Mouse (Mus musculus) MEL (cell line): ENCODE results near the gene Ugt1a10. TPM values are rescaled to one million over a fixed set of nuclear protein-coding genes. Genes with fewer than 3 reads are reported as not detected.
"Not testable (repeated sequence)": the region's sequence is repeated elsewhere in the genome, so short reads cannot be mapped to it uniquely, and the experiment has no call there.

Experiments
- DNase-seq: peaks from one replicate; pipeline ENCODE4 v3.0.0; 2011; ENCODE audit warnings: low read depth, low spot score
- H3K27ac ChIP-seq: 2 replicates; pipeline ENCODE4 v1.5.1; 2012; ENCODE audit warnings: low read depth, mild to moderate bottlenecking, control low read depth, low read length, moderate library complexity; ENCODE audit not compliant: control insufficient read depth
- H3K27me3 ChIP-seq, 2 experiments: fragments of 150-350 bp in 1 of 2; sonication (generic) in 1 of 2; 2 replicates each; pipeline ENCODE4 v1.6.1; 2012; ENCODE audit warnings: low read length in 2 of 2, mild to moderate bottlenecking in 2 of 2, improper control_type of control experiment in 1 of 2, moderate library complexity in 1 of 2; ENCODE audit not compliant: insufficient read depth in 2 of 2, control insufficient read depth in 1 of 2
- H3K36me3 ChIP-seq, 2 experiments: 2 replicates each; pipeline ENCODE4 v1.6.1; 2012 to 2014; ENCODE audit warnings: low read length in 2 of 2, improper control_type of control experiment in 1 of 2, inconsistent platforms in 1 of 2, mild to moderate bottlenecking in 1 of 2; ENCODE audit not compliant: insufficient read depth in 2 of 2, control insufficient read depth in 1 of 2
- H3K4me1 ChIP-seq, 2 experiments: fragments of 150-350 bp in 1 of 2; sonication (generic) in 1 of 2; 2 replicates each; pipeline ENCODE4 v1.6.1; 2012; ENCODE audit warnings: low read length in 2 of 2, improper control_type of control experiment in 1 of 2, mild to moderate bottlenecking in 1 of 2; ENCODE audit not compliant: insufficient read depth in 2 of 2, control insufficient read depth in 1 of 2
- H3K4me3 ChIP-seq, 2 experiments: fragments of 150-350 bp in 1 of 2; sonication (generic) in 1 of 2; 2 replicates each; pipeline ENCODE4 v1.5.1; 2012; ENCODE audit warnings: low read depth in 2 of 2, low read length in 2 of 2, mild to moderate bottlenecking in 2 of 2, moderate library complexity in 2 of 2, control low read depth in 1 of 2, improper control_type of control experiment in 1 of 2; ENCODE audit not compliant: control insufficient read depth in 1 of 2, insufficient read depth in 1 of 2
- H3K79me2 ChIP-seq: 2 replicates; pipeline ENCODE4 v1.6.1; 2012; ENCODE audit warnings: mild to moderate bottlenecking, low read length, moderate library complexity; ENCODE audit not compliant: control insufficient read depth, poor library complexity, insufficient read depth
- H3K9ac ChIP-seq: 2 replicates; pipeline ENCODE4 v1.6.1; 2012; ENCODE audit warnings: low read depth, mild to moderate bottlenecking, control low read depth, low read length, moderate library complexity; ENCODE audit not compliant: control insufficient read depth, poor library complexity, severe bottlenecking
- H3K9me3 ChIP-seq: fragments of 150-350 bp; sonication (generic); replicated peaks from 2 replicates; pipeline ENCODE4 v1.6.1; 2012; ENCODE audit warnings: mild to moderate bottlenecking, low read length, improper control_type of control experiment, moderate library complexity; ENCODE audit not compliant: insufficient read depth
- BHLHE40 ChIP-seq: IDR thresholded peaks from 2 replicates; pipeline ENCODE4 v1.6.1; 2012; ENCODE audit warnings: low read depth, mild to moderate bottlenecking, inconsistent platforms, low read length, improper control_type of control experiment, borderline replicate concordance
- CHD2 ChIP-seq: IDR thresholded peaks from 2 replicates; pipeline ENCODE4 v1.6.1; 2011; ENCODE audit warnings: low read length, improper control_type of control experiment
- CTCF ChIP-seq, 3 experiments: IDR thresholded peaks in 2 of 3; conservative IDR thresholded peaks in 1 of 3; 2 replicates each; pipeline ENCODE4 v1.5.1; 2011 to 2012; ENCODE audit warnings: low read length in 3 of 3, low read depth in 2 of 3, mild to moderate bottlenecking in 2 of 3, improper control_type of control experiment in 1 of 3, inconsistent platforms in 1 of 3, mixed read lengths in 1 of 3, moderate library complexity in 1 of 3; ENCODE audit not compliant: control insufficient read depth in 1 of 3, insufficient read depth in 1 of 3, poor library complexity in 1 of 3, severe bottlenecking in 1 of 3
- ELF1 ChIP-seq: IDR thresholded peaks from 2 replicates; pipeline ENCODE4 v1.6.1; 2014; ENCODE audit warnings: low read depth, mild to moderate bottlenecking, inconsistent platforms, low read length, improper control_type of control experiment, moderate library complexity
- EP300 ChIP-seq, 2 experiments: IDR thresholded peaks; 2 replicates each; pipeline ENCODE4 v1.6.1; 2011; ENCODE audit warnings: improper control_type of control experiment in 2 of 2, low read length in 2 of 2, low read depth in 1 of 2, mild to moderate bottlenecking in 1 of 2
- GATA1 ChIP-seq: IDR thresholded peaks from 2 replicates; pipeline ENCODE4 v1.6.1; 2011; ENCODE audit warnings: low read depth, low read length, improper control_type of control experiment
- JUND ChIP-seq: IDR thresholded peaks from 2 replicates; pipeline ENCODE4 v1.6.1; 2011; ENCODE audit warnings: low read depth, mild to moderate bottlenecking, improper control_type of control experiment, low read length
- KAT2A ChIP-seq: conservative IDR thresholded peaks from 2 replicates; pipeline ENCODE4 v1.6.1; 2012; ENCODE audit warnings: low read depth, low read length, improper control_type of control experiment, inconsistent platforms
- MAFK ChIP-seq: IDR thresholded peaks from 2 replicates; pipeline ENCODE4 v1.6.1; 2011; ENCODE audit warnings: low read depth, mild to moderate bottlenecking, low read length, improper control_type of control experiment, borderline replicate concordance
- MAX ChIP-seq: IDR thresholded peaks from 2 replicates; pipeline ENCODE4 v1.6.1; 2011; ENCODE audit warnings: low read length, improper control_type of control experiment
- MEF2A ChIP-seq: IDR thresholded peaks from 2 replicates; pipeline ENCODE4 v1.6.1; 2014; ENCODE audit warnings: low read depth, mild to moderate bottlenecking, inconsistent platforms, low read length, improper control_type of control experiment; ENCODE audit not compliant: poor library complexity, insufficient replicate concordance, severe bottlenecking; ENCODE audit errors: extremely low read depth
- MXI1 ChIP-seq: IDR thresholded peaks from 2 replicates; pipeline ENCODE4 v1.6.1; 2011; ENCODE audit warnings: mild to moderate bottlenecking, low read depth, low read length, improper control_type of control experiment
- MYB ChIP-seq: IDR thresholded peaks from 2 replicates; pipeline ENCODE4 v1.6.1; 2011; ENCODE audit warnings: mild to moderate bottlenecking, low read depth, low read length, improper control_type of control experiment
- MYC ChIP-seq: IDR thresholded peaks from 2 replicates; pipeline ENCODE4 v1.6.1; 2011; ENCODE audit warnings: low read depth, mild to moderate bottlenecking, low read length, improper control_type of control experiment, moderate library complexity
- NRF1 ChIP-seq: IDR thresholded peaks from 2 replicates; pipeline ENCODE4 v1.6.1; 2014; ENCODE audit warnings: low read depth, mild to moderate bottlenecking, inconsistent platforms, low read length, improper control_type of control experiment, moderate library complexity; ENCODE audit not compliant: poor library complexity, insufficient read depth, severe bottlenecking
- POLR2AphosphoS2 ChIP-seq: IDR thresholded peaks from 2 replicates; pipeline ENCODE4 v1.6.1; 2011; ENCODE audit warnings: low read length, improper control_type of control experiment
- POLR2AphosphoS5 ChIP-seq: IDR thresholded peaks from 2 replicates; pipeline ENCODE4 v1.6.1; 2012; ENCODE audit warnings: low read depth, borderline replicate concordance, mild to moderate bottlenecking, inconsistent platforms, low read length, moderate library complexity, mixed read lengths
- RAD21 ChIP-seq: IDR thresholded peaks from 2 replicates; pipeline ENCODE4 v1.6.1; 2011; ENCODE audit warnings: mild to moderate bottlenecking, low read depth, low read length, improper control_type of control experiment
- SIN3A ChIP-seq: IDR thresholded peaks from 2 replicates; pipeline ENCODE4 v1.6.1; 2012; ENCODE audit warnings: low read length, improper control_type of control experiment, inconsistent platforms
- TAL1 ChIP-seq: IDR thresholded peaks from 2 replicates; pipeline ENCODE4 v1.6.1; 2012; ENCODE audit warnings: mild to moderate bottlenecking, inconsistent platforms, low read length, moderate library complexity, mixed read lengths
- TBP ChIP-seq: IDR thresholded peaks from 2 replicates; pipeline ENCODE4 v1.8.0; 2011; ENCODE audit warnings: low read depth, low read length, improper control_type of control experiment
- TCF12 ChIP-seq: IDR thresholded peaks from 2 replicates; pipeline ENCODE4 v1.6.1; 2014; ENCODE audit warnings: low read depth, mild to moderate bottlenecking, inconsistent platforms, low read length, improper control_type of control experiment, moderate library complexity
- USF2 ChIP-seq, 2 experiments: IDR thresholded peaks; 2 replicates each; pipeline ENCODE4 v1.6.1; 2011 to 2012; ENCODE audit warnings: improper control_type of control experiment in 2 of 2, low read length in 2 of 2, borderline replicate concordance in 1 of 2, inconsistent platforms in 1 of 2, low read depth in 1 of 2, mild to moderate bottlenecking in 1 of 2; ENCODE audit not compliant: insufficient read depth in 1 of 2
- ZMIZ1 ChIP-seq: IDR thresholded peaks from 2 replicates; pipeline ENCODE4 v1.6.1; 2012; ENCODE audit warnings: low read depth, mild to moderate bottlenecking, inconsistent platforms, low read length, improper control_type of control experiment, moderate library complexity
- ZNF384 ChIP-seq: IDR thresholded peaks from 2 replicates; pipeline ENCODE4 v1.6.1; 2012; ENCODE audit warnings: low read depth, mild to moderate bottlenecking, inconsistent platforms, low read length, improper control_type of control experiment
- polyA plus RNA-seq, 2 experiments: library from polyadenylated mRNA; stranded (reverse) in 1 of 2; unstranded in 1 of 2; fragments of >175 nt in 1 of 2; fragments of >200 nt in 1 of 2; gene quantifications; 2 replicates each; pipeline versions ENCODE4 v1.2.1 to v1.2.4; 2012; ENCODE audit warnings: low replicate concordance in 2 of 2, low read depth in 1 of 2; ENCODE audit not compliant: insufficient read length in 2 of 2, insufficient read depth in 1 of 2, missing spikeins in 1 of 2
- total RNA-seq: library from RNA; depleted of rRNA; stranded (reverse); fragments of 300-350 nt; gene quantifications from 2 replicates; pipeline ENCODE4 v1.2.3, GENCODE M21; 2012

Ugt1a10 gene
- total and polyA plus RNA-seq, 3 experiments: not detected

- DNase-seq: no peak
- TF ChIP-seq TCF12: no peak
- no peak for TF ChIP-seq MAX
- no peak for TF ChIP-seq JUND
- no peak for TF ChIP-seq EP300 (IDR thresholded peaks at IDR 0.05; ENCODE audit: low read depth in 1 of 2, low read length in 2 of 2)
- no peak for TF ChIP-seq KAT2A
- TF ChIP-seq TBP: no peak
- TF ChIP-seq ELF1: no peak
- TF ChIP-seq MYC: no peak
- no peak for TF ChIP-seq USF2 (IDR thresholded peaks at IDR 0.05; ENCODE audit: borderline replicate concordance in 1 of 2, insufficient read depth in 1 of 2, low read depth in 1 of 2, low read length in 2 of 2)
- TF ChIP-seq RAD21: no peak
- TF ChIP-seq CHD2: no peak
- TF ChIP-seq MYB: no peak
- no peak for TF ChIP-seq TAL1
- no peak for TF ChIP-seq BHLHE40
- no peak for TF ChIP-seq ZNF384
- no peak for TF ChIP-seq NRF1
- no peak for TF ChIP-seq GATA1
- TF ChIP-seq MEF2A: no peak
- TF ChIP-seq ZMIZ1: no peak
- H3K9ac ChIP-seq: no peak overlapping the region
- no peak overlapping the region for H3K4me3 ChIP-seq
- no peaks in the 10 kb centered on the region for H3K27me3 ChIP-seq
- H3K4me1 ChIP-seq: no peaks in the 10 kb centered on the region
- H3K36me3 ChIP-seq: no peaks in the 10 kb centered on the region
- H3K9me3 ChIP-seq: no peaks in the 10 kb centered on the region
- H3K27ac ChIP-seq: no peak overlapping the region
- H3K79me2 ChIP-seq: no peaks in the 10 kb centered on the region
Observed at GRCm38 (mm10) chr1:88223591-88223990, 168.4 kb downstream of the Ugt1a10 start.

DNA sequence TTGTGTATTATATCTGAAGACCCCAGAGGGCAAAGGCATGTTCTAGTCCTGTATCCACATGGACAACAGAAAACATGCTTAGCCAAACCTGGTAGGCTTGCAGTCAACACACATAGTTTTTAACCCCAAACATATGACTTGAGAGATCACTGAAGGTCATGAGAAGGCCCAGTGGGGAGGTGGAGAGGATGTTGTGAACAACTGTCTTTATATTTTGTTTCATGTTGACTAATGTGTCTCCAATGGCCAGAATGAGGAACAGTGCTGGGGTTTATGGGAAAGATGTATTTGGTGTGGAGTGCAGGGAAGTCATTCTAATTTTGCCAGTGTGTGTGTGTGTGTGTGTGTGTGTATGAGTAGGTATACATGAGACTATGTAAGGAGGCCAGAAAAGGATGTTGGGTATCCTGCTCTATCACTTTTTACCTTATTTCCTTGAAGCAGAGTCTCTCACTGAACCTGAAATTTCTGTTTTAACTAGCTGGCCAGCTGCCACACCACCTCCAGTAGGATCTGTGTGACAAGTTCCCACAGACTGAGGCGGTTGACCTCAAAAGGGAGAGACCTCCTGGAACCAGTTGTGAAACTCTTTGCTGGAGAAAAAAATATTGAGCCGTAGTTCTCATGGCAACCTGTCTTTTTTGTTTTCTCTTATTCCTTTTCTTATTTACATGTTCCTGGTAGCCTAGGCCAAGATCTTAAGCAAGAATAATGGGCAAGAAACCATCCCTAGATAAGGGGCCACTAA, 169.0 kb downstream of the Ugt1a10 start:
- no peaks in the 10 kb centered on the region for H3K9me3 ChIP-seq
- TF ChIP-seq POLR2AphosphoS5 (no peak), MAFK (no peak), POLR2AphosphoS2 (no peak), MXI1 (no peak), KAT2A (no peak), MEF2A (no peak), SIN3A (no peak), RAD21 (no peak), MYC (no peak), CTCF (IDR thresholded peaks at IDR 0.05 in 2 of 3, conservative IDR thresholded peaks at IDR 0.05 in 1 of 3; ENCODE audit: control insufficient read depth in 1 of 3, insufficient read depth in 1 of 3, low read depth in 2 of 3, low read length in 3 of 3, poor library complexity in 1 of 3, severe bottlenecking in 1 of 3) (no peak)

DNA sequence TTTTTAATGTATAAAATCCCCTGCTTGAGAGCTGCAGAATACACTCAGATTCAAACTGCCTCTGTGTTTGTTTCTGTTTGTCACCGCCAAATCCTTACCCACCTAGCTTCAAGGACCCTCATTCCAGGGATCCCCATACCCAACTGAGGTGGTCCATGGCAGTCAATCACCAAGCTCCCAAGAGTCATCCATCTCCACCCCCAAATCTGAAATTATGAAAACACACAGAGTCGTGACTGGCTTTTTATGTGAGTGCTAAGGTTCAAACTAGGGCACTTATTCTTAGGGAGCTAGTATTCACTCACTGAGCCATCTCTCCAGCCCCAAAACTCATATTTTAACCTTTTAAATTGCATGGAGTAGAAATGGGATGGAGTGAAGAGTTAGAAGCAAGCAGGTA, 170.1 kb downstream of the Ugt1a10 start:
- not testable (repeated sequence) for H3K9ac ChIP-seq, H3K27ac ChIP-seq, H3K4me1 ChIP-seq, H3K36me3 ChIP-seq, H3K9me3 ChIP-seq, DNase-seq, H3K27me3 ChIP-seq, H3K79me2 ChIP-seq, H3K4me3 ChIP-seq

More for the DNA sequence above, 169.0 kb downstream of the Ugt1a10 start:
- H3K27ac ChIP-seq: no peak overlapping the region
- H3K9ac ChIP-seq: no peak overlapping the region
- no peaks in the 10 kb centered on the region for H3K27me3 ChIP-seq
- H3K79me2 ChIP-seq: no peaks in the 10 kb centered on the region
- DNase-seq: no peak
- H3K4me3 ChIP-seq: no peak overlapping the region
- H3K4me1 ChIP-seq: no peaks in the 10 kb centered on the region
- H3K36me3 ChIP-seq: no peaks in the 10 kb centered on the region
